Mouse (Mus musculus) neural tube, embryonic 15.5 days (tissue): ENCODE data around the gene Dnttip2. TPM values are rescaled to one million over a fixed set of nuclear protein-coding genes. Genes with fewer than 3 reads are reported as not detected.
A peak's percentile ranks its signal among the peaks of the same experiment; 100 is the strongest.

Experiments
- ATAC-seq: fragments of 200-750 bp; cut with Nextera tagmentation; 2 replicates; pipeline ENCODE4 v1.8.0; 2017; ENCODE audit warnings: mild to moderate bottlenecking, moderate TSS enrichment, moderate library complexity; ENCODE audit not compliant: low FRiP score
- H3K27ac ChIP-seq: fragments of 300-500 bp; sonication (generic); replicated peaks from 2 replicates; pipeline ENCODE4 v1.5.1; 2015; ENCODE audit warnings: mild to moderate bottlenecking, inconsistent platforms
- H3K27me3 ChIP-seq: fragments of 300-500 bp; sonication (generic); replicated peaks from 2 replicates; pipeline ENCODE4 v1.6.1; 2015; ENCODE audit warnings: inconsistent platforms
- H3K36me3 ChIP-seq: fragments of 300-500 bp; sonication (generic); 2 replicates; pipeline ENCODE4 v1.6.1; 2015; ENCODE audit warnings: inconsistent platforms
- H3K4me1 ChIP-seq: fragments of 300-500 bp; sonication (generic); 2 replicates; pipeline ENCODE4 v1.6.1; 2015; ENCODE audit warnings: inconsistent platforms
- H3K4me2 ChIP-seq: fragments of 300-500 bp; sonication (generic); 2 replicates; pipeline ENCODE4 v1.6.1; 2015; ENCODE audit warnings: inconsistent platforms, mild to moderate bottlenecking, moderate library complexity
- H3K4me3 ChIP-seq: fragments of 300-500 bp; sonication (generic); replicated peaks from 2 replicates; pipeline ENCODE4 v1.5.1; 2015; ENCODE audit warnings: mild to moderate bottlenecking, inconsistent platforms
- H3K9ac ChIP-seq: fragments of 300-500 bp; sonication (generic); replicated peaks from 2 replicates; pipeline ENCODE4 v1.6.1; 2015; ENCODE audit warnings: mild to moderate bottlenecking, inconsistent platforms
- H3K9me3 ChIP-seq: fragments of 300-500 bp; sonication (generic); replicated peaks from 2 replicates; pipeline ENCODE4 v1.6.1; 2016; ENCODE audit warnings: inconsistent platforms
- WGBS: fragments of 180-500 bp; shearing (Covaris S2); methylation state at CpG from one replicate; pipeline ENCODE4 v1.1.7; 2015; ENCODE audit warnings: mixed read lengths; 5-methylcytosine and 5-hydroxymethylcytosine counted together
- polyA plus RNA-seq: library from polyadenylated mRNA; unstranded; fragments of >200 nt; fragmentation: Nextera tagmentation; extraction: Ambion mirVana; gene quantifications from 2 replicates; pipeline ENCODE4 v1.2.1, GENCODE M21; 2015

Dnttip2 gene
- polyA plus RNA-seq, 1 experiment from 2014 or later: 42.3 TPM

GRCm38 (mm10) chr3:122312078-122312477, 37.9 kb downstream of the Dnttip2 start:
- H3K4me2 ChIP-seq: no peak overlapping the region
- no peaks in the 10 kb centered on the region for H3K27me3 ChIP-seq
- 18% methylated on average over 2 of the region's 2 CpGs for WGBS
- H3K27ac ChIP-seq: no peak overlapping the region
- no peaks in the 10 kb centered on the region for H3K36me3 ChIP-seq
- H3K9ac ChIP-seq: no peak overlapping the region
- H3K4me3 ChIP-seq: no peak overlapping the region
- peaks cover 3% of the 10 kb centered on the region; the same call in 1 of the 2 replicates for H3K4me1 ChIP-seq
- ATAC-seq: 0 out of 2 replicates have a peak, but pooled peaks have one; percentile 42
- no peaks in the 10 kb centered on the region for H3K9me3 ChIP-seq

GRCm38 (mm10) chr3:122312936-122313629, 38.9 kb downstream of the Dnttip2 start:
- H3K36me3 ChIP-seq: no peaks in the 10 kb centered on the region
- no peak overlapping the region for H3K4me3 ChIP-seq
- H3K27me3 ChIP-seq: no peaks in the 10 kb centered on the region
- ATAC-seq: no peak
- H3K4me2 ChIP-seq: no peak overlapping the region
- WGBS: 79% methylated on average over 10 of the region's 10 CpGs
- H3K4me1 ChIP-seq: peaks cover 5% of the 10 kb centered on the region; the same call in 1 of the 2 replicates
- no peak overlapping the region for H3K9ac ChIP-seq
- H3K9me3 ChIP-seq: no peaks in the 10 kb centered on the region
- H3K27ac ChIP-seq: no peak overlapping the region

GRCm38 (mm10) chr3:122313936-122314335, 39.7 kb downstream of the Dnttip2 start:
- no peak for ATAC-seq
- Histone ChIP-seq H3K27ac (no peak overlapping the region), H3K4me2 (no peak overlapping the region), H3K27me3 (no peaks in the 10 kb centered on the region), H3K4me1 (peaks cover 5% of the 10 kb centered on the region; the same call in 1 of the 2 replicates), H3K36me3 (no peaks in the 10 kb centered on the region), H3K9ac (no peak overlapping the region), H3K9me3 (no peaks in the 10 kb centered on the region), H3K4me3 (no peak overlapping the region)
- 59% methylated on average over 7 of the region's 7 CpGs for WGBS

DNA sequence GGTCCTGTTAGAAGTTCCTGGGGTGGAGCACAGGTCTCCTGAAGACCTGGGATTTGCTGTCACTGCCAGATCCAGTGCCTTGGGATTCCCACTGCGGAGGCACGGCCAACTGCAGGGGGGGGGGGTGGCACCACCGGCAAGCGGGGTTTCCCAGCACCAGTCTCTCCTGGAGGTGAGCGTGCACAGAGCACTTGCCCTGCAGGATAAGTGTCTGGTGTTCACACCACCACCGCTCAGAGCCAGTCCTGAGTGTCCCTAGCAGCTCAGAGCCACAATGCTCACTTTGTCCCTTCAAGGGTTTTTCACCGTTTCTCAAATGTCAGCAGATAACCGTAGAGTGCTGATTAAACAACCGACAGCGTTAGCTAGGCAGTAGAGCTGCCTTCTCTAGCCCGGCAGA, 42.4 kb downstream of the Dnttip2 start:
- Histone ChIP-seq H3K4me3 (no peak overlapping the region), H3K4me1 (peaks cover 5% of the 10 kb centered on the region; the same call in 1 of the 2 replicates), H3K27me3 (no peaks in the 10 kb centered on the region), H3K4me2 (peak overlapping the region; percentile 26; the same call in 1 of the 2 replicates), H3K27ac (no peak overlapping the region), H3K36me3 (no peaks in the 10 kb centered on the region), H3K9ac (no peak overlapping the region), H3K9me3 (no peaks in the 10 kb centered on the region)
- ATAC-seq: no peak
- 21% methylated on average over 11 of the region's 11 CpGs for WGBS

DNA sequence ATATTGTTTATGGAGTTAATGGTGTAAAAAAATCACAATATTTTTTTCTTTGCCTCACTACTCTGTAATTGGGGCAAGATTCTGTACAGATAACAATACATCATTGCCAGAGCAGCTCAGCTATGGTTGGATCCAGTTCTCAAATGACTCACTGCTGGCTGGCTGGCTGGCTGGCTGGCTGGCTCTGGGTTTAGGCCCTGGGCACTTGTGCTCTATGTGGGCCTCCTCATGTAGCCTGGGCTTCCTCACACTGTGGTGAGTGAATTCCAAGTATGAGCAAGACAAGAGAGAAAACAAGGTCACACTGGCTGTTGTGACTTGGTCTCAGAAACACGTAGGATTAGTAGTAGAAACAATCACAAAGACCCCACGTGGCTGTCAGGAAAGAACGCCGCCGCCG, 43.2 kb downstream of the Dnttip2 start:
- WGBS: 89% methylated on average over 6 of the region's 6 CpGs

GRCm38 (mm10) chr3:122322226-122322625, 48.0 kb downstream of the Dnttip2 start:
- no peaks in the 10 kb centered on the region for H3K27me3 ChIP-seq
- H3K9ac ChIP-seq: no peak overlapping the region
- ATAC-seq: no peak
- H3K4me3 ChIP-seq: no peak overlapping the region
- no peak overlapping the region for H3K27ac ChIP-seq
- peaks cover 6% of the 10 kb centered on the region; the same call in 1 of the 2 replicates for H3K4me1 ChIP-seq
- WGBS: 41% methylated on average over 9 of the region's 9 CpGs
- no peaks in the 10 kb centered on the region for H3K36me3 ChIP-seq
- H3K4me2 ChIP-seq: no peak overlapping the region
- no peaks in the 10 kb centered on the region for H3K9me3 ChIP-seq

More for the DNA sequence above, 43.2 kb downstream of the Dnttip2 start:
- Histone ChIP-seq H3K9ac (no peak overlapping the region), H3K27ac (no peak overlapping the region), H3K4me2 (no peak overlapping the region), H3K4me3 (no peak overlapping the region), H3K27me3 (no peaks in the 10 kb centered on the region), H3K36me3 (no peaks in the 10 kb centered on the region), H3K9me3 (no peaks in the 10 kb centered on the region), H3K4me1 (peaks cover 6% of the 10 kb centered on the region)
- no peak for ATAC-seq

GRCm38 (mm10) chr3:122323841-122324240, 49.7 kb downstream of the Dnttip2 start:
- Histone ChIP-seq H3K27me3 (no peaks in the 10 kb centered on the region), H3K27ac (no peak overlapping the region), H3K4me2 (no peak overlapping the region), H3K9me3 (no peaks in the 10 kb centered on the region), H3K4me3 (no peak overlapping the region), H3K36me3 (no peaks in the 10 kb centered on the region), H3K4me1 (peaks cover 4% of the 10 kb centered on the region; the same call in 1 of the 2 replicates), H3K9ac (no peak overlapping the region)
- ATAC-seq: no peak
- 92% methylated on average over 6 of the region's 6 CpGs for WGBS

GRCm38 (mm10) chr3:122324528-122324927, 50.3 kb downstream of the Dnttip2 start:
- no peak overlapping the region for H3K4me2 ChIP-seq

GRCm38 (mm10) chr3:122330484-122330883, 56.3 kb downstream of the Dnttip2 start:
- H3K9me3 ChIP-seq: no peaks in the 10 kb centered on the region
- no peak overlapping the region for H3K27ac ChIP-seq
- ATAC-seq: no peak
- H3K4me3 ChIP-seq: no peak overlapping the region
- H3K4me2 ChIP-seq: no peak overlapping the region
- no peaks in the 10 kb centered on the region for H3K36me3 ChIP-seq
- H3K27me3 ChIP-seq: no peaks in the 10 kb centered on the region
- WGBS: 90% methylated on average over 12 of the region's 12 CpGs
- H3K4me1 ChIP-seq: peaks cover 6% of the 10 kb centered on the region; the same call in 1 of the 2 replicates
- no peak overlapping the region for H3K9ac ChIP-seq

More at GRCm38 (mm10) chr3:122324528-122324927, 50.3 kb downstream of the Dnttip2 start:
- Histone ChIP-seq H3K4me3 (no peak overlapping the region), H3K27me3 (no peaks in the 10 kb centered on the region), H3K36me3 (no peaks in the 10 kb centered on the region), H3K9me3 (no peaks in the 10 kb centered on the region), H3K4me1 (peaks cover 4% of the 10 kb centered on the region; the same call in 1 of the 2 replicates), H3K9ac (no peak overlapping the region), H3K27ac (no peak overlapping the region)
- ATAC-seq: no peak
- 91% methylated on average over 3 of the region's 3 CpGs for WGBS

GRCm38 (mm10) chr3:122333493-122333892, 59.3 kb downstream of the Dnttip2 start:
- no peaks in the 10 kb centered on the region for H3K36me3 ChIP-seq
- 22% methylated on average over 4 of the region's 4 CpGs for WGBS
- no peak overlapping the region for H3K4me3 ChIP-seq
- peaks cover 6% of the 10 kb centered on the region; the same call in 1 of the 2 replicates for H3K4me1 ChIP-seq
- no peak overlapping the region for H3K9ac ChIP-seq
- H3K27me3 ChIP-seq: no peaks in the 10 kb centered on the region
- no peak overlapping the region for H3K4me2 ChIP-seq
- no peak overlapping the region for H3K27ac ChIP-seq
- ATAC-seq: no peak
- no peaks in the 10 kb centered on the region for H3K9me3 ChIP-seq

- Histone ChIP-seq H3K36me3 (no peaks in the 10 kb centered on the region), H3K27me3 (no peaks in the 10 kb centered on the region), H3K4me1 (peaks cover 6% of the 10 kb centered on the region; the same call in 1 of the 2 replicates), H3K4me2 (no peak overlapping the region), H3K9ac (no peak overlapping the region), H3K4me3 (no peak overlapping the region), H3K27ac (no peak overlapping the region), H3K9me3 (no peaks in the 10 kb centered on the region)
- ATAC-seq: no peak
- 34% methylated on average over 7 of the region's 7 CpGs for WGBS
These were observed 59.7 kb downstream of the Dnttip2 start for GRCm38 (mm10) chr3:122333902-122334301.

GRCm38 (mm10) chr3:122334375-122334774, 60.2 kb downstream of the Dnttip2 start:
- H3K4me3 ChIP-seq: no peak overlapping the region
- H3K36me3 ChIP-seq: no peaks in the 10 kb centered on the region
- H3K4me2 ChIP-seq: no peak overlapping the region
- H3K27me3 ChIP-seq: no peaks in the 10 kb centered on the region
- no peak overlapping the region for H3K27ac ChIP-seq
- no peaks in the 10 kb centered on the region for H3K9me3 ChIP-seq
- no peak for ATAC-seq
- H3K9ac ChIP-seq: no peak overlapping the region
- peaks cover 6% of the 10 kb centered on the region; the same call in 1 of the 2 replicates for H3K4me1 ChIP-seq
- WGBS: 72% methylated on average over 7 of the region's 7 CpGs
